Mouse (Mus musculus) mature B cell (primary cell): ENCODE results near the gene Cyb561.

ENCODE experiments used
- in situ Hi-C: fragments of 300-500 bp; cut with MboI; formaldehyde crosslinking; loops from 2 replicates; pipeline ENCODE4 v1.14.3; 2019

Gene Cyb561

DNA sequence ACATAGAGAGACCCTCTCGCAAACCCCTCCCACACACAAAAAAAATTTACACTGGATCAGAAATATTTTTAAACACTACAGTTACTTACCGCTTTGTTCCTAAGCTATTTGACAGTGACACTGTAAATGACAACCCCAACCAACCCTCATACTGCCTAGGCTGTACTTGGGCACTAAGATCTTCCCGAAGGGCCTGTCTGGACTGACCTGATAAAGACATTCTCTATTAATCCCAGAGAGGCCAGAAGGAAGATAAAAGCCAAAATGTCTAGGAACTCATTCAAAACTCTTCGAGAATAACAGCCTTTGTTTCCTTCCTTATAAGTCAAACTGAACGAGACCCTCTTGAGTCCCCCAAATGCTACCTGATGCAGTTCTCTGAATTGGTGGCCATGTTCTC is 31.9 kb downstream of the Cyb561 start:
- in situ Hi-C loops, result loop anchor here (25.0 kb wide), 1 partner anchor 584 kb away; no protein-coding TSS in a partner anchor

DNA sequence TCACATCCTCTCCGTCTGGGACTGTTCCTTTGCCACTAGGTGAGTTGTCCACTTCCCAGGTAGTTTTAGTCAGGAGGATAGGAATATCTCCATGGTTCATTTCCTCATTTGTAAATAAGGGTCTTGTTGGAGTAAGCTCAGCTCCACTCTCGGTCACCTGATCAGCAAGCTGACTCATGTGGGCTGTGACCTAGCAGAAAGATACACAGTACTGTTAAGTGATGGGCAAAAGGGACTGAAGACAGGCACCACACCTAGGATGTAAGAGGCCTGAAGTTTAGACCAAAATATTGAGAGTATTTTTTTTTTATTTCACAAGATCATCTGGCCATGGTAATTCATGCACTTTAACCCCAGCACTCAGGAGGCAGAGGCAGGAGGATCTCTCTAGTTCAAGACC is 32.3 kb downstream of the Cyb561 start:
- in situ Hi-C loops, result loop anchor here (25.0 kb wide), 1 partner anchor 584 kb away; no protein-coding TSS in a partner anchor

DNA sequence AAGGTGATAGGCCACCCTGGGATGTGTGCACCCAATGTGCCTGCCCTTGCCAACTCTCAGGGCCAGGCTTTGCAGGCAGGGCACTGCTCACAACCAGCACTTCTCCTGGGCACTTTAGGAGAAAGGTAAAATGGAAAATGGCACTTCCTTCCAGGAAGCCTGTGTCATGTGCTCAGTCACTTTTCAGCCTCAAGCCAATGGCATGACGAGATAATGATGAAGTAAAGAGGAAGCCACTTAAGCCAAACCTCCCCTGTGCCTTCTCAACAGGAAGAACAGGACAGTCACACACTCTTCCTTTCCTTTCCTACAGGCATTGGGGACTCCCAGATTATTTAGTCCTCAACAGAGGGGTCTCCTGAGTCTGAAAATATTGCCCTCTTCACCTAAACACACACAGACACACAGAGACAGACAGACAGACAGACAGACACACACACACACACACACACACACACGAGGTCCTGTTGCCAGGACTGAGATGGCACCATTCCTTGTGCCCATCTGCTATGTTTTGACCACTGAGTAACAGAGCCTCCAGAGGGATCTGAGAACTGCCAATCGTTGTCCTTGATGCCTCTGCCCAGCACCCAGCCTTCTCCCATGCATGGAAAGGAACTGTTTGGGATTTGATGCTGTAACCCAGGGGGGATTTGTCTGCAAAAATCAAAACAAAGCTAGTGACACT is 32.9 kb downstream of the Cyb561 start:
- in situ Hi-C loops, result loop anchor here (25.0 kb wide), 1 partner anchor 583 kb away; no protein-coding TSS in a partner anchor

DNA sequence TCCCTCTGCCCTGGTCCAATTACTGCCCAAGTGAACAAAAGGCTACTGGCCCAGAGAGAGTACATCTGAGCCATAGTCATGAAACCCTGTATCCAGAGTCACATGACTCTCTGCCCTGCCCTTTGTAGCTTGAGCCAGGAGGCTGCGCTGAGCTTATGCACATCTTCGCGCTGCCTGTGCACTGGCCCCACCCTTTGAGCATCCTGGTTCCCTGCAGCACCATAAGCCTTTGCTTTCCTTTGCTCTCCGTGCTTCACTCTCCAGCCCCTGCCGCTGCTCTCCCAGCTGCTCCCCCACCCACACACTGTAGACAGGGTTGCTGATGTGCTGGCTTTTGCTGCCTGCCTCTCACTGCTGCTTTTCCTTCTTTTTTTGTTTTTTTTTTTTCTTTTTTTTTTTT is 39.6 kb downstream of the Cyb561 start:
- in situ Hi-C loops, result loop anchor here (25.0 kb wide), 1 partner anchor 576 kb away; no protein-coding TSS in a partner anchor

DNA sequence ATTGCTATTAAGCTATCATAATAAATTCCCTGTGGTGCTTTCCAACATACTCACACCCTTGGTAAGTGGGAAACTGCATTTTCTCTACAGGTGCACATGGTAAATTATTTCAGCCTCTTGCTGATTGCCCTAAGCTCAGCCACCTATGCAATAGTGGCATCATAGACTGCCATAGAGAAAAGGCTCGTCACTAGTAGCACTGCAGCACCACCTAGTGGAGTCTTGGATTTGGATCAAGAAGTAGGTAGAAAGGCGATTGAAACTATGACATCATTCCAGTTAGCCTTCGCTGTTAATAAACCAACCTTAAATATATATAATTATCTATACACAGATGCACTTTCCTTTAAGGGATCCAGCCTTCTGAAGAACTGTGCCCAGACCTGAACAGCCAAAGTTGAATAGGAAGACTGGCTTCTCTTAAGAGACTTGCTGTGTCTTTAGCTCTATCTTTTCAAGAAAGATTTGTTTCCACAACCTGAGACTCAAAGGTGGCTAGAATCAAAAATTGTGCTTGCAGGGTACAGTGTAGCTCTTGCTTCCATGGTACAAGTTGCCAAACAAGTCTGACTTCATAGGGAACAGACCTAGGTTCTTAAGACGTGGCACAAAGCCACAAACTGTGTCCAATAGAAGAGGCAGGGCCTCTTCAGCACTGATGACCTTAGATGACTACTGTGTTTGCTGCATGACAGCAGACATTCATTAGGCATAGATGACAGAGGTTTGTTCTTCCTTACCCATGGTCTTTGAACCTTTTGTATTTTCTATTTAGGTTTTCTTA is 41.4 kb downstream of the Cyb561 start:
- in situ Hi-C loops, result loop anchor here (25.0 kb wide), 1 partner anchor 574 kb away; no protein-coding TSS in a partner anchor

GRCm38 (mm10) chr11:105911149-105911548 is 42.0 kb downstream of the Cyb561 start:
- in situ Hi-C loops, result loop anchor here (25.0 kb wide), 1 partner anchor 574 kb away; no protein-coding TSS in a partner anchor

GRCm38 (mm10) chr11:105909617-105910016 is 43.5 kb downstream of the Cyb561 start:
- in situ Hi-C loops, result loop anchor here (25.0 kb wide), 1 partner anchor 572 kb away; no protein-coding TSS in a partner anchor

- in situ Hi-C loops, result loop anchor here (25.0 kb wide), 1 partner anchor 572 kb away; no protein-coding TSS in a partner anchor
Measured at GRCm38 (mm10) chr11:105908926-105909325, 44.2 kb downstream of the Cyb561 start.

DNA sequence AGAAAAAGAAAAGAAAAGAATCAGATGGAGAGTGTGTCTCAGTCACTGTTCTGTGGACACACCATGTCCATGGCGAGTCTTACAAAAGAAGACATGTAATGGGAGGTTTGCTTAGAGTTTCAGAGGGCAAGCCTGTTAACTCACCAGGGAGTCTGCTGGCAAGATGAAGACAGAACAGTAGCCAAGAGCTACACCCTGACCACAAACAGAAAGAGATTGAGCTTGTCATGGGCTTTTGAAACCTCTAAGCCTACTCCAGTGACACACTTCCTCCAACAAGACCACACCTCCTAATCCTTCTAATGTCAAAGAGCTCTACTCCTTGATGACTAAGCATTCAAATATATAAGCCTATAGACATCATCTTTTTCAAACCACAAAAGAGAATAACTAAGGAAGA is 45.8 kb downstream of the Cyb561 start:
- in situ Hi-C loops, result loop anchor here (25.0 kb wide), 1 partner anchor 570 kb away; no protein-coding TSS in a partner anchor

- in situ Hi-C loops, result loop anchor here (25.0 kb wide), 1 partner anchor 568 kb away; no protein-coding TSS in a partner anchor
Measured at GRCm38 (mm10) chr11:105905529-105906213, 47.5 kb downstream of the Cyb561 start.

GRCm38 (mm10) chr11:105902956-105903355 is 50.2 kb downstream of the Cyb561 start:
- in situ Hi-C loops, result loop anchor here (25.0 kb wide), 1 partner anchor 566 kb away; no protein-coding TSS in a partner anchor

DNA sequence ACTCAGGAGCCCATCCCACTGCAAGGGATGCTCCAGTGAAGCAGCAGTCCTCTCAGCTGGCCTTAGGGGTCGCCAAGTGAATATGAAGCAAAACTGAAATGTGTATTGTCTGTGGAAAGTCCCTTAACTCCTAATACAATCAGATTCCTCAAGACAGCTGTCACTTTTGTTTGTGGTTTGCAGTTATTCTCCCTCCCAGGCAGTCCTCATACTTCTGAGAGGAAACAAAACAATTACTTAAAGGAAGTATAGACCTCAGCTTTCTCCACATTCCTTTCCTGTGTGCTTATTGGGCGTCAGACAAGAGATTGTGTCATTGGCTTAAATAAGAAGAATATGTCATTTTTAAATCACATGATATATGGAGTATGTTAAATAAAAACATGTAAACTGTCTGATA is 51.6 kb downstream of the Cyb561 start:
- in situ Hi-C loops, result loop anchor here (25.0 kb wide), 1 partner anchor 564 kb away; no protein-coding TSS in a partner anchor

DNA sequence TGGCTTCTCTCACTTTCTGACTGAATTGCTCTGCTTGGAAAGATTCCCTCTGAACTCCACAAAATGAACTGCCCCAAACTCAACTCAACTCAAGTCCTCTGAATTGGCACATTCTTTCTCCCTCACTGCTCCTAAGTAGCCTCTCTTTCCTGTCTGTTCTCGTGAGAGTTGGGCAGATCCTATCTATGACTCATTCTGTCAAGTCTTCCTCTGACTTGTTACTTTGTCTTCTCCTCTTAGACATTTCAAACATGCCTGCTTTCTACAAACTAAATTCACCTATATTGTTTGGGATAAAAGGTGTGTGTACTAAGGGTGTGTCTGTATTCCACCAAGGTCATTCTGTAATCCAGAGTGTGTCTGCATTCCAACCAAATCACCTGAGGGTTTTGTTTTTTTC is 54.0 kb downstream of the Cyb561 start:
- in situ Hi-C loops, result no loop called here

- in situ Hi-C loops, result no loop called here
Measured at GRCm38 (mm10) chr11:105887281-105887680, 65.9 kb downstream of the Cyb561 start.

GRCm38 (mm10) chr11:105885558-105885957 is 67.6 kb downstream of the Cyb561 start:
- in situ Hi-C loops, result no loop called here
